Mouse (Mus musculus) embryonic facial prominence, embryonic 14.5 days (tissue): ENCODE data around the gene Ddx17. TPM values are rescaled to one million over a fixed set of nuclear protein-coding genes. Genes with fewer than 3 reads are reported as not detected.

Experiments
- ATAC-seq: fragments of 200-750 bp; cut with Nextera tagmentation; 2 replicates; pipeline ENCODE4 v1.8.0; 2017; ENCODE audit warnings: low read depth, moderate number of reproducible peaks, moderate TSS enrichment
- DNase-seq: peaks from one replicate; pipeline ENCODE4 v3.0.0-alpha.2; 2015; ENCODE audit warnings: low spot score
- H3K27ac ChIP-seq: fragments of 300-500 bp; sonication (generic); replicated peaks from 2 replicates; pipeline ENCODE4 v1.5.1; 2014; ENCODE audit warnings: low read depth, mild to moderate bottlenecking, low read length, moderate library complexity
- H3K27me3 ChIP-seq: fragments of 300-500 bp; sonication (generic); replicated peaks from 2 replicates; pipeline ENCODE4 v1.6.1; 2014; ENCODE audit warnings: low read length; ENCODE audit not compliant: control insufficient read depth, insufficient read depth
- H3K36me3 ChIP-seq: fragments of 300-500 bp; sonication (generic); 2 replicates; pipeline ENCODE4 v1.6.1; 2014; ENCODE audit warnings: low read length, mixed read lengths; ENCODE audit not compliant: control insufficient read depth, insufficient read depth
- H3K4me1 ChIP-seq: fragments of 300-500 bp; sonication (generic); 2 replicates; pipeline ENCODE4 v1.6.1; 2014; ENCODE audit warnings: antibody characterized with exemption, low read length; ENCODE audit not compliant: control insufficient read depth, insufficient read depth
- H3K4me2 ChIP-seq: fragments of 300-500 bp; sonication (generic); 2 replicates; pipeline ENCODE4 v1.6.1; 2014; ENCODE audit warnings: low read depth, mild to moderate bottlenecking, low read length, moderate library complexity, mixed read lengths
- H3K4me3 ChIP-seq: fragments of 300-500 bp; sonication (generic); 2 replicates; pipeline ENCODE4 v1.5.1; 2014; ENCODE audit warnings: low read depth, mild to moderate bottlenecking, low read length
- H3K9ac ChIP-seq: fragments of 300-500 bp; sonication (generic); 2 replicates; pipeline ENCODE4 v1.6.1; 2014; ENCODE audit warnings: low read depth, mild to moderate bottlenecking, low read length, moderate library complexity, mixed read lengths
- H3K9me3 ChIP-seq: fragments of 300-500 bp; sonication (generic); 2 replicates; pipeline ENCODE4 v1.6.1; 2016; ENCODE audit warnings: low read length; ENCODE audit not compliant: control insufficient read depth
- WGBS: fragments of 180-500 bp; shearing (Covaris S2); extraction: QIAGEN DNeasy Blood & Tissue Kit; methylation state at CpG from one replicate; pipeline ENCODE4 v1.1.7; 2014; 5-methylcytosine and 5-hydroxymethylcytosine counted together
- polyA plus RNA-seq: library from polyadenylated mRNA; unstranded; fragments of >200 nt; fragmentation: Nextera tagmentation; extraction: Ambion mirVana; gene quantifications from 2 replicates; pipeline ENCODE4 v1.2.1, GENCODE M21; 2014

Gene Ddx17
- polyA plus RNA-seq, result 80.0 and 81.6 TPM in 2 replicates

DNA sequence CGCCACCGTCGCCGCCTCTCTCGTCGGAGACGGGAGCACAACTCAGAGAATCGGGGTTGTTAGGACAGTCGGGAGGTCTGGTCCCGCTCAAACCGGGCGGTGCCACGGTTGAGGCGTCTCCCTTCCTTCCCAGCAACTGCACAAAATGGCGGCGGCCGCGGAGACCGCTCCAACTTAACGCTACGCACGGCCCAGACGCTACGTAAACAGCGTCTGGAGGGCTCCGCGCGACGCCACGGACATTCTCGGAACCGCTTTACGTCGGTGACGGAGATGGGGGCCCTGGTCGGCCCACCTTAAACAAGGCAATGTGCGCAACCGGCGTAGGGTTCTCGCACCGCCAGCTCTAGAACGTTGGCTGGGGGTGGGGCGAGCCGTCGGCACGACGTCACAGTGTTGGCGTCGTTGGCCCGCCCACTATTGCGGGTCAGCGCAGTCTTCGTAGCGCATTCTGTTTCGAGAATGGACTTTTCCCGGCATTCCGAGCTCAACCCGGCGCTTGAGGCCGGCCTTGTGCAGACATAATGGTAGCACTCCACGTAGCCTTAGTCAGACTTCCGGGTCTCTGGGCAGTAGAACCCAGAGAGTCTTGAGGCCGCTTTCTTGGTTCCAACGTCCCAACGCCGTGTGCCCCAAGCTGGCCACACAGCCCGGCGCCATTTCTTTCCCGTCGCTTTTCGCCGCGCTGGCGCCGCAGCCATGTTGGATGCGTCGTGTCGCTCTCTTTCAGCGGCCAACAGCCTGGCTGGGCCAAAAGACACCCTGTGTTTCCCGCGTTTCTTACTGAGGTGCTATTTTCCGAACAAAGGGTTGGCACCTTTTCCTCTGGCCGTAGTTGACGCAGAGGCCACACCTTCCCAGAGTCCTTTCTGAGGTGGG is at the start of gene Ddx17:
Ddx17 (minus strand) TSS at position 332 of the 879 bp plus-strand sequence.
- peaks cover 33% of the 10 kb centered on the region for H3K36me3 ChIP-seq
- H3K4me2 ChIP-seq, result peak within 1 kb of the TSS; percentile 87
- ATAC-seq, result peak; percentile 97
- no peaks in the 10 kb centered on the region for H3K27me3 ChIP-seq
- peaks cover 18% of the 10 kb centered on the region for H3K4me1 ChIP-seq
- peak within 1 kb of the TSS; percentile 100 for H3K9ac ChIP-seq
- 4% methylated on average over 71 of the region's 84 CpGs for WGBS
- H3K27ac ChIP-seq, result peak within 1 kb of the TSS; percentile 100
- H3K9me3 ChIP-seq, result no peaks in the 10 kb centered on the region
- H3K4me3 ChIP-seq, result peak within 1 kb of the TSS; percentile 98
- DNase-seq, result peak; percentile 98

DNA sequence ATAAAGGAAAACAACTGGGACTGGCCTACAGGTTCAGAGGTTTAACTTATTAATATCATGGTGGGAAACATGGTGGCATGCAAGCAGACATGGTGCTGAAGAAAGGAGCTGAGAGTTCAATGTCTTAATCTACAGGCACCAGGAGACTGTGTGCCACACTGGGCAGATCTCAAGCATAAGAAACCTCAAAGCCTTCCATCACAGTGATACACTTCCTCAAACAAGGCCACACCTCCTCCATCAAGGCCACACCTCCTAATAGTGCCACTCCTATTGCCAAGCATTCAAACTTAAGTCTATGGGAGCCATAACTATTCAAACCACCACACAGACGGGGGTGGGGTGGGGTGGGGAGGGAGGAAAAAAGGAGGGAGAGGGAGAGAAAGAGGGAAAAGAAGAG is 35.0 kb upstream of the Ddx17 start:
- H3K27me3 ChIP-seq, result no peaks in the 10 kb centered on the region
- no peaks in the 10 kb centered on the region for H3K9me3 ChIP-seq
- H3K4me3 ChIP-seq, result no peak overlapping the region
- 60% methylated on average over 1 of the region's 1 CpGs for WGBS
- no peak overlapping the region for H3K9ac ChIP-seq
- no peak for DNase-seq
- no peak overlapping the region for H3K4me2 ChIP-seq
- no peak for ATAC-seq
- no peak overlapping the region for H3K27ac ChIP-seq
- H3K4me1 ChIP-seq, result no peaks in the 10 kb centered on the region
- H3K36me3 ChIP-seq, result no peaks in the 10 kb centered on the region

DNA sequence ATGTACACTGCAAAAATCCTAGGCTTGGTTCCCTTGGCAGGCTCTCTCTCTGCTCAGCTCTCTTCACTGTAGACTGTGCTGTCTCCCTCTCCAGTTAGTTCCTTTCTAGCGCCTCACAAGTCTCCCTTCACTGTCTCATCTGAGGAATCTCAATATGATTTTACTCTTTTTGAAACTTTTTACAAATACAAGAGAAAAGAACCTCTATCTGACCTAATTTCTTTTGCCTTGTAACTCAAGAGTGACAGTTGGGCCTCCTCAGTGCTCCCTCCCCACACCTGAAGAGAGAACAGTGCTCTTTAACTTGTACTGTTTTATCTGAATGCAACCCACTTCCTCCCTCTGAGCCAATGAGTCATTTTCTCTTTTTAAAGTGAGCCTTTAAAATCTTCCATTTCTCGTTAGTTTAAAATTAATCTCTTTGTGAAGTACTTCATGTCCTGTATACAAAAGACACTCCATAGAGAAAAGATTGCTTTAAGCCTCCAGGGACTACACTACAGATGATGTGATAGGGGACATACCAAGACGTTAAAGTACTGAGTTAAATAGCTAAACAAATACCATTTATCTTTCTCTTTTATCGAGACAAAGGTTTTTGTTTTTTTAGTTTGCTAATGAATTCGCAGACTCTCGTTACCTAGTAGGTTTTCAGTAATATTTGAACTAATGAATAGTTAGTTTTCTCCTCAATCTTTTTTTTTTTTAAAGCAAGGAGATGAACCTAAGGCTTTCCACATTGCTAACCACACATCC is 31.3 kb upstream of the Ddx17 start:
- Histone ChIP-seq H3K36me3 (no peaks in the 10 kb centered on the region), H3K9me3 (no peaks in the 10 kb centered on the region), H3K4me1 (no peaks in the 10 kb centered on the region), H3K27ac (no peak overlapping the region), H3K4me3 (no peak overlapping the region), H3K27me3 (no peaks in the 10 kb centered on the region), H3K9ac (no peak overlapping the region), H3K4me2 (no peak overlapping the region)
- no peak for DNase-seq
- WGBS, result 69% methylated on average over 6 of the region's 6 CpGs
- no peak for ATAC-seq

DNA sequence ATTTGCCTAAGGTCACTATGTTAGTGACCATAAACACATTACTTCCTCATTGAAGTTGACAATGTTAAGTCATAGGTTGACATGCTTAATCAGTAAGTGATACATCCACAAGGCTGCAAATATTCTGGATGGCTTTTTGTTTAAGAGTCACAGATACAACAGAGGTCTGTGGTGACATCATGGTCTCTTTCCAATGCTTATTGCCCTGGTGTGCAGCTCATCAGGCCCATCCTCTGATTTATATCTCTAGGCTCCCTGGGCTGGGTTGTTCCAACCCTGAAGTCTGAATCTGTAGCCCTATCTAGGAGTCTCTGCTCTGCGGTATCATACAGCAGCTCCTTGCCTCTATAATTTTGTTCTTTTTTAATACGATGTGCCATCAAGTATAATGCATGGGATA is 30.4 kb upstream of the Ddx17 start:
- H3K4me3 ChIP-seq, result no peak overlapping the region
- no peaks in the 10 kb centered on the region for H3K9me3 ChIP-seq
- no peak for DNase-seq
- no peaks in the 10 kb centered on the region for H3K27me3 ChIP-seq
- no peak overlapping the region for H3K9ac ChIP-seq
- no peak overlapping the region for H3K27ac ChIP-seq
- no peaks in the 10 kb centered on the region for H3K4me1 ChIP-seq
- no peaks in the 10 kb centered on the region for H3K36me3 ChIP-seq
- 91% methylated on average over 2 of the region's 2 CpGs for WGBS
- H3K4me2 ChIP-seq, result no peak overlapping the region
- no peak for ATAC-seq

DNA sequence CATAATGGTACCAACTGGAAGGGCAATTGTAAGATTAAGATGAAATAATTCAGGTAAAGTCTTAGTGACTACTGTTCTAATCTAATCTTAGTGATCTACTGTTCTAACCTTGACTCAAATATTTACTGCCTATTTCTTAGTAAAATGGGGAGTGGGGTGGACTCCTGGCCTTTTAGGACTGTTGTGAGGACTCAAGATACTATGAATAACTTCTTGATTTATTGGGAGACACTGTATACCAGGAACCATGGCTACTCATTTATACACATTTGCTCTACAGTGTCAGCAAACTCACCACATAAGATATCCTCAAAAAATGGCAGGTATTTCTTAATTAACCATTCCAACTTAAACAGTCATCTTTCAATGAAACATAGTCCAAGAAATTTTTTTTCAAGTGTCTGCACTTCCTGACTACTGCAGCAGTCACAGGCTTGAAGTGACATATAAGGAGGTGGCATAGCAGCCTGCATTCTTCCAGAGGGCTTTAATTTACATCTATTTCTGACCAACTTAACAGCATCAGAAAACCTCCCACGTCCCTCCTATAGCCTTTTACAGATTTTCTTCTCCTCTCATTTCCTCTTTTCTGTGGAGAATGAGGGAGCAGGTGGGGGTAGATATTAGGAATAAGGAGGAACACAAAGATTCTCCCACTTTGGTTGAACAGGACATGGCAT is 29.1 kb upstream of the Ddx17 start:
- Histone ChIP-seq H3K27ac (no peak overlapping the region), H3K9me3 (no peaks in the 10 kb centered on the region), H3K4me2 (no peak overlapping the region), H3K4me3 (no peak overlapping the region), H3K27me3 (no peaks in the 10 kb centered on the region), H3K9ac (no peak overlapping the region), H3K4me1 (no peaks in the 10 kb centered on the region), H3K36me3 (no peaks in the 10 kb centered on the region)
- ATAC-seq (no peak), DNase-seq (no peak)
- 50% methylated on average over 1 of the region's 1 CpGs for WGBS

DNA sequence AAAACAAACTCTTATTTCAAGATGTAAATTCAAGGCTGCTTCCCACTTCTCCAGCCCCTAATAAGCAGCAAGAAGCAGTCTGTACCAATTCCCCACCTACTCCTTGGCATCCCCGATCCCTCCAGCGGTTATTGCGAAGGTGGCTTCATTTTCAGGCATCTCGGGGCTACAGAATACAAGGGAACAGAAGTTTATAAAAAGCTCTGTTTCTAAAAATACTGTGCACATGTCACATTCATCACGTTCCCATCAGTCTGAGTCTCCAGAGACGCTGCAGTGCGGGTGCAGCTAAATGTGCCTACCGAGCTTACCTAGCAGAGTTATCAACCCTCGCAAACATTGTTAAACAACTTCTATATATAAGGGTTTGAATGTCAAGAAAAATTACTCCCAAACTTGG is 15.9 kb upstream of the Ddx17 start:
- Histone ChIP-seq H3K4me3 (no peak overlapping the region), H3K9ac (no peak overlapping the region), H3K27ac (no peak overlapping the region), H3K36me3 (no peaks in the 10 kb centered on the region), H3K9me3 (no peaks in the 10 kb centered on the region), H3K4me1 (no peaks in the 10 kb centered on the region), H3K27me3 (no peaks in the 10 kb centered on the region), H3K4me2 (no peak overlapping the region)
- ATAC-seq (no peak), DNase-seq (no peak)
- 74% methylated on average over 9 of the region's 9 CpGs for WGBS

DNA sequence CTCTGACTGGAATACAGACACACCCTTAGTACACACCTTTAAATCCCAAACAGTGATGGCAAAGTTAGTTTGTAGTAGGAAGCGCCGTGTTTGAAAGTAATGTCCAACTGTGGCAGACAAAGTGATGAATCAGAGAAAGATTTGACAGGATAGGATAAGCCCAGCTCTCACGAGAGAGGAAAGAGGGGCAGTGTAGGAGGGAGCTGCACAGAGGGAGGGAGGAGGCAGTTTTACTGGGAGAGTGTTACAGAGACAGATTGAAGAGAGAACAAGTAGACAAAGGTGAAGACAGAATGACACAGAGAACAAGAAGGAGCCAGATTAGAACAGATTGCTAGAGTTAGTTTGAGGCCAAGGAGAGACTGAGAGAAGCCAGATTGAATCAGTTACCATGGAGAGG is 13.1 kb upstream of the Ddx17 start:
- H3K4me1 ChIP-seq, result no peaks in the 10 kb centered on the region
- H3K27me3 ChIP-seq, result no peaks in the 10 kb centered on the region
- no peak overlapping the region for H3K4me2 ChIP-seq
- no peak for DNase-seq
- H3K9me3 ChIP-seq, result no peaks in the 10 kb centered on the region
- H3K36me3 ChIP-seq, result no peaks in the 10 kb centered on the region
- ATAC-seq, result no peak
- H3K4me3 ChIP-seq, result no peak overlapping the region
- 67% methylated on average over 3 of the region's 3 CpGs for WGBS
- no peak overlapping the region for H3K27ac ChIP-seq
- H3K9ac ChIP-seq, result no peak overlapping the region

DNA sequence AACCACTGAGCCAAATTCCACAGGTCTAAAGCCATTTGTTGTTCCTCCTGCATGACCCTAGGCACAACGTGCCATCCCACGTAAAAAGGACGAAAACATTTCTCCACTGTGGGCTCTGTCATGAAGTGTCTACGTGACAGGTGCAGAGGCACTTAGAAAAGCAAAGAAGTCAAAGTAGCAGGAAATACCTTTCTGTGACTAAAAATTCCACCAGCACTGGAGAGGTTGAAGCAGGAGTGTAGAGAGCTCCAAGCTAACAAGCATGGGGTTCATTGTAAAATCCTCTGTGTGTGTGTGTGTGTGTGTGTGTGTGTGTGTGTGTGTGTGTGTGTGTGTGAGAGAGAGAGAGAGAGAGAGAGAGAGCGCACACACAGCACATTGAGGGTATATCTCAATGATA is 6.0 kb upstream of the Ddx17 start:
- no peaks in the 10 kb centered on the region for H3K9me3 ChIP-seq
- no peak overlapping the region for H3K4me2 ChIP-seq
- H3K27ac ChIP-seq, result no peak overlapping the region
- ATAC-seq, result no peak
- no peak for DNase-seq
- no peak overlapping the region for H3K4me3 ChIP-seq
- WGBS, result 67% methylated on average over 5 of the region's 5 CpGs
- no peaks in the 10 kb centered on the region for H3K4me1 ChIP-seq
- H3K27me3 ChIP-seq, result no peaks in the 10 kb centered on the region
- no peaks in the 10 kb centered on the region for H3K36me3 ChIP-seq
- no peak overlapping the region for H3K9ac ChIP-seq
